Mouse (Mus musculus): ENCODE data around the gene Prr3. TPM values are rescaled to one million over a fixed set of nuclear protein-coding genes. Genes with fewer than 3 reads are reported as not detected.

Gene Prr3
- polyA plus RNA-seq, 1 experiment from 2014 or later = 43.3 TPM

DNA sequence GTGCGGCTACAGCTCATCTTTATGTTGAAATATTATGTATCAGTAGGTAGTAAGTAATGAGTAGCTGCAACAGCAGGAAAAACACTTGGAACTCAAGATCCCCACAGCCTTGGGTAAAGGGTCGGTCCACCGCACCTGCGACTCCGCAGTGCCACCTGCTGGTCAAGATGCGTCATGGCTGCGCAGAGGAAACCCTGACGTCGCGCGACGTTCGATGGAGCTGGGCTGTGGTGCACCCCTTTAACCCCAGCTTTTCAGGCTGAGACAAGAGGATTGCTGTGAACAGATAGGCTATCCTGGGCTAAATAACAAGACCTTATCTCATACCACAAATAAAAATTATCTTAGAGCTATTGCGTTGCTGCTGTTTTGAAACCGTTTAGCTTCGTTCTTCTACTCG, 13.6 kb upstream of the Prr3 start:
- peaks cover 7% of the 10 kb centered on the region for H3K4me1 ChIP-seq (ENCODE audit: control insufficient read depth, insufficient read depth, low read length)
- no peak overlapping the region for H3K27ac ChIP-seq (ENCODE audit: low read depth, low read length)
- H3K9ac ChIP-seq (ENCODE audit: low read length) = no peak overlapping the region
- peak; percentile 98 for DNase-seq (ENCODE audit: low spot score, missing footprints)
- H3K4me3 ChIP-seq (ENCODE audit: low read depth, low read length) = peak overlapping the region; percentile 55; the same call in 1 of the 2 replicates
- 0 out of 2 replicates have a peak, but pooled peaks cover 2% of the 10 kb centered on the region for H3K36me3 ChIP-seq (ENCODE audit: control insufficient read depth, insufficient read depth, low read length)
- peak overlapping the region; percentile 24; the same call in 1 of the 2 replicates for H3K4me2 ChIP-seq
- 9% methylated on average over 17 of the region's 17 CpGs for WGBS
- H3K27me3 ChIP-seq (ENCODE audit: control insufficient read depth, insufficient read depth, low read length) = no peaks in the 10 kb centered on the region
- H3K9me3 ChIP-seq (ENCODE audit: control insufficient read depth, low read length) = no peaks in the 10 kb centered on the region
- ATAC-seq (ENCODE audit: low FRiP score) = peak; percentile 69

- no peak for DNase-seq (ENCODE audit: low spot score, missing footprints)
- peaks cover 7% of the 10 kb centered on the region for H3K4me1 ChIP-seq (ENCODE audit: control insufficient read depth, insufficient read depth, low read length)
- peaks cover 12% of the 10 kb centered on the region for H3K36me3 ChIP-seq (ENCODE audit: control insufficient read depth, insufficient read depth, low read length)
- no peak overlapping the region for H3K9ac ChIP-seq (ENCODE audit: low read length)
- no peak for ATAC-seq (ENCODE audit: low FRiP score)
- H3K9me3 ChIP-seq (ENCODE audit: control insufficient read depth, low read length) = no peaks in the 10 kb centered on the region
- H3K4me3 ChIP-seq (ENCODE audit: low read depth, low read length) = no peak overlapping the region
- no peak overlapping the region for H3K4me2 ChIP-seq
- no peak overlapping the region for H3K27ac ChIP-seq (ENCODE audit: low read depth, low read length)
- no peaks in the 10 kb centered on the region for H3K27me3 ChIP-seq (ENCODE audit: control insufficient read depth, insufficient read depth, low read length)
- WGBS = 57% methylated on average over 10 of the region's 10 CpGs
Measured at GRCm38 (mm10) chr17:35991781-35992180, 11.7 kb upstream of the Prr3 start.

DNA sequence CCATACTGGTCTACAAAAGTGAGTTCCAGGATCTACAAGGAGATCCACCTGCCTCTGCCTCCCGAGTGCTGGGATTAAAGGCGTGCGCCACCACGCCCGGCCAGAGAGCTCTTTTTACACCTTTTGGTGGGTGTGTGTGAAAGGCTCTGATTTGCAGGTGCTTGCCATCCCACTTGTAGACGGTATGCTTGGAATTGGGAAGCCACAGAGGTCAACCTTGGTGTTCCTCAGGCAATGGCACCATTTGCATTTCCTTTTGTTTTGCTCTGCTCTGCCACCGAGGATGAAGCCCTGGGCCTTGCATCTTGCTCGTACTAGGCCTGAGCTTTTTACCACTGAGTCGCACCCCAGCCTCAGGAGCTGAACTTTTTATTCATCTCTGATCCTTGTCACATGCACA, 1.7 kb upstream of the Prr3 start:
- H3K27me3 ChIP-seq (ENCODE audit: control insufficient read depth, insufficient read depth, low read length) = no peaks in the 10 kb centered on the region
- H3K36me3 ChIP-seq (ENCODE audit: control insufficient read depth, insufficient read depth, low read length) = peaks cover 9% of the 10 kb centered on the region
- H3K9me3 ChIP-seq (ENCODE audit: control insufficient read depth, low read length) = no peaks in the 10 kb centered on the region
- no peak overlapping the region for H3K9ac ChIP-seq (ENCODE audit: low read length)
- no peak overlapping the region for H3K4me3 ChIP-seq (ENCODE audit: low read depth, low read length)
- peaks cover 17% of the 10 kb centered on the region for H3K4me1 ChIP-seq (ENCODE audit: control insufficient read depth, insufficient read depth, low read length)
- DNase-seq (ENCODE audit: low spot score, missing footprints) = no peak
- 88% methylated on average over 9 of the region's 9 CpGs for WGBS
- H3K4me2 ChIP-seq = no peak overlapping the region
- no peak for ATAC-seq (ENCODE audit: low FRiP score)
- no peak overlapping the region for H3K27ac ChIP-seq (ENCODE audit: low read depth, low read length)

DNA sequence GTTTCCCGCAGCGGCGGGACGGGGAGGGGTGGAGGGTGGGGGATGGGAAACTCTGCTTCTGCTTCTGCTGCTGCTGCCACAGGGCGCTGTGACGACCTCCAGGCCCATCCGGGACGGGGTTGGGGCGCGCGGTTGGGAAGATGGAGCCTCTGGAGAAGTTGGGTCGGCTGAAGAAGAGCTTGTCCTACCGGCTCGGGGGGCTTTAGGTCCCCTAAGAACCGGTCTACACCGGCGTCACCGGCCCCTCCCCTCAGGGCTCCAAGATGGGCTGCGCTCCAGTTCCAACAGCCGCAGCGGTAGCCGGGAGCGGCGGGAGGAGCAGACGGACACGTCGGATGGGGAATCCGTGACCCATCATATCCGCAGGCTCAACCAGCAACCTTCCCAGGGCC, 323 bp upstream of the Prr3 start:
- H3K4me2 ChIP-seq = peak overlapping the region; percentile 77
- WGBS = 1% methylated on average over 29 of the region's 29 CpGs
- H3K27ac ChIP-seq (ENCODE audit: low read depth, low read length) = peak overlapping the region; percentile 90
- peaks cover 9% of the 10 kb centered on the region for H3K36me3 ChIP-seq (ENCODE audit: control insufficient read depth, insufficient read depth, low read length)
- no peaks in the 10 kb centered on the region for H3K9me3 ChIP-seq (ENCODE audit: control insufficient read depth, low read length)
- ATAC-seq (ENCODE audit: low FRiP score) = peak; percentile 17; the same call in 1 of the 2 replicates
- peak overlapping the region; percentile 91 for H3K4me3 ChIP-seq (ENCODE audit: low read depth, low read length)
- DNase-seq (ENCODE audit: low spot score, missing footprints) = peak; percentile 93
- peaks cover 17% of the 10 kb centered on the region for H3K4me1 ChIP-seq (ENCODE audit: control insufficient read depth, insufficient read depth, low read length)
- peak overlapping the region; percentile 83 for H3K9ac ChIP-seq (ENCODE audit: low read length)
- H3K27me3 ChIP-seq (ENCODE audit: control insufficient read depth, insufficient read depth, low read length) = no peaks in the 10 kb centered on the region

DNA sequence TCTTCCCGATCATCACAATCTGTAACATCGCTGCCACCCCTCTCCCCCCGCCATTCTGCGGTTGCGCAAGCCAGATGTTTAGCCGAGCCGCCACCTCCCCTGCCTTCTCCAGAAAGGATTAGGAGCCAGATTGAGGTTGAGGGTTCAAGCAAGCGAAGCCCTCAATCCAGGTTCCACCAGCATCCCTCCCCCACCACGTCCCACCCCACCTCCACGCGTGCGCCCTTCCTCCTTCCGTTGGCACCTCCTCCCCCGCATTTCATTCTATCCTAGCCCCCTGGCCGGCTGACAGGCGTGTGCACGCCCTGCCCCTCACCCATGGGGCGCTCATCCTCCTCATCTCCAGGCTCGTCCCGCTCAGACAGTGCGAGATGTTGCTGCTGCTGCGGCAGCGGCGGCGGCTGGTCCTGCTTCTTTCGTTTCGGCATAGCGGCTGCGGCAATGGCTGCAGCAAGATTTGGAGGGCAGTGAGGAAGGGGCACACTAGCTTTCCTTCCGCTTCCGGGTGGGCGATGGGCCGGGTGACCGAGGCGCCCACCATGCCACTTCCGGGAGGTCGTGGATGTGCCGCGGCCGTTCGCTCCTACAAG, 1.1 kb downstream of the Prr3 start:
- no peaks in the 10 kb centered on the region for H3K27me3 ChIP-seq (ENCODE audit: control insufficient read depth, insufficient read depth, low read length)
- WGBS = 1% methylated on average over 41 of the region's 41 CpGs

DNA sequence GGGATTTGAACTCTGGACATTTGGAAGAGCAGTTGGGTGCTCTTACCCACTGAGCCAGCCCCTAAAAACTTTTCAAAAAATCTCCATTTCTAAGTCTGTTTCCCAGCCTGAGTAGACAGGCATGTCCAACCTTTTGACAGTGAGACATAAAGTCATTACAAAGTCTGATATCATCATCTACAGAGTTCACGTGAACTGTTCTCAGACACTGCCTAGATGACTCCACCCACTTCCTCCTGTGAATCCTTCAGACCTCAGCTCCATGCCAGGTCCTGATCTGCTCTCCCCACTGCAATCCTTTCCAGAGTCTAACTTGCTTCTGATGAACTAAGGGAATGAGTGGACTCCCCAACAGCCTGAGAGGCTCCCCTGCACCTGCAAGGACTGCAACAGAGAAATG, 7.9 kb downstream of the Prr3 start:
- Histone ChIP-seq H3K4me2 (no peak overlapping the region), H3K36me3 (ENCODE audit: control insufficient read depth, insufficient read depth, low read length) (peaks cover 4% of the 10 kb centered on the region; the same call in 1 of the 2 replicates), H3K4me3 (ENCODE audit: low read depth, low read length) (no peak overlapping the region), H3K27me3 (ENCODE audit: control insufficient read depth, insufficient read depth, low read length) (no peaks in the 10 kb centered on the region), H3K9ac (ENCODE audit: low read length) (no peak overlapping the region), H3K4me1 (ENCODE audit: control insufficient read depth, insufficient read depth, low read length) (peaks cover 5% of the 10 kb centered on the region), H3K27ac (ENCODE audit: low read depth, low read length) (no peak overlapping the region), H3K9me3 (ENCODE audit: control insufficient read depth, low read length) (no peaks in the 10 kb centered on the region)
- DNase-seq (ENCODE audit: low spot score, missing footprints) = no peak
- WGBS = 74% methylated on average over 1 of the region's 1 CpGs
- ATAC-seq (ENCODE audit: low FRiP score) = no peak

More for the DNA sequence above, 1.1 kb downstream of the Prr3 start:
- DNase-seq (ENCODE audit: low spot score, missing footprints) (no peak), ATAC-seq (ENCODE audit: low FRiP score) (peak; percentile 86)
- H3K4me1 ChIP-seq (ENCODE audit: control insufficient read depth, insufficient read depth, low read length) = peaks cover 17% of the 10 kb centered on the region
- H3K9me3 ChIP-seq (ENCODE audit: control insufficient read depth, low read length) = no peaks in the 10 kb centered on the region
- peak overlapping the region; percentile 91 for H3K4me3 ChIP-seq (ENCODE audit: low read depth, low read length)
- H3K9ac ChIP-seq (ENCODE audit: low read length) = peak overlapping the region; percentile 83
- H3K27ac ChIP-seq (ENCODE audit: low read depth, low read length) = peak overlapping the region; percentile 90
- H3K4me2 ChIP-seq = peak overlapping the region; percentile 77
- H3K36me3 ChIP-seq (ENCODE audit: control insufficient read depth, insufficient read depth, low read length) = peaks cover 10% of the 10 kb centered on the region; the same call in 1 of the 2 replicates

DNA sequence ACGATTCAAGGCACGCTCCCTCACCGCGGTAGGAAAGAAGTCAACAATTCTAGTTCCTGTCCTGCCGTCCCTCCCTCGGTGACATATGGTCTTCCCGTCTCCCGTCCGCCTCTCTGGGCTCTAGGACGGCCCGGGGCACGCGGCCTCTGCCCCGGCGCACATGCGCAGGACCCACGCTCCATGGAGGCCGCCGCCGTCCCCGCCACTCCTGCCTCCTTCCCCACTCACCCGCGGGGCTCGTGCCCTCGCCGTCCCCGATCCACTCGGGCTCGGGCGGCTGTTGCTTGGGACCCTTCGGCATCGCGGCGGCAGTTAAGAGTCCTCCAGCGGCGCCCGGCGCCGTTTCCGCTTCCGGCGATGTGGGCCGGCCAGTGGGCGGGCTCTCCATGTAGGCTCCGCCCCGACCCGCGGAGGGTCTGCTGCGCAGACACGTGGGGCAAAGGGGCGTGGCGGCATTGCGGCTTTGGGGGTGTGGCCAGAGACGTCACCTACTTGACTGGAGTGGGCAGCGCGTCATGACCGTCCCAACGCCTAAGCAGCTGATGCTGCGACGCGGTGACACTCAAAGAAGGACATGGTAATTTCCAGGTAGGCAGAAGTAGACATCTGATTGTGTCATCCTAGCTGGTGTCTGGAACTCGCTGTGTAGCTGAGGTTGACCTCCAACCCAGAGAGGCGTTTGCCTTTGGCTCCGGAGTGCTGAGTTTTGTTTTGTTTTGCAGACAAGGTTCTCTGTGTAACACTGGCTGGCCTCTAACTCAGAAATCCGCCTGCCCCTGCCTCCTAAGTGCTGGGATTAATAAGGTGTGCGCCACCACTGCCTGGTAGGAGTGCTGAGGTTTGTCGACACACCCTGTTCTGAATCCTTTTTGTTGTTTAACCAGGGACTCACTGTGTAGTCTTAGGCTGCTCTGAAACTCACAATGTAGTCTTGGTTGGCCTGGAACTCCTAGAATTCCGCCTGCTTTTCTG, 10.3 kb downstream of the Prr3 start, which contains the start of gene Abcf1:
Gene Abcf1, minus strand, starts transcription at position 344 of the 972 bp plus-strand sequence.
- DNase-seq (ENCODE audit: low spot score, missing footprints) (peak; percentile 100), ATAC-seq (ENCODE audit: low FRiP score) (peak; percentile 98)
- no peaks in the 10 kb centered on the region for H3K9me3 ChIP-seq (ENCODE audit: control insufficient read depth, low read length)
- H3K9ac ChIP-seq (ENCODE audit: low read length) = peak within 1 kb of the TSS; percentile 82
- H3K36me3 ChIP-seq (ENCODE audit: control insufficient read depth, insufficient read depth, low read length) = peaks cover 4% of the 10 kb centered on the region; the same call in 1 of the 2 replicates
- WGBS = under 1% methylated on average over 68 of the region's 68 CpGs
- no peaks in the 10 kb centered on the region for H3K27me3 ChIP-seq (ENCODE audit: control insufficient read depth, insufficient read depth, low read length)
- peak within 1 kb of the TSS; percentile 62 for H3K4me2 ChIP-seq
- H3K27ac ChIP-seq (ENCODE audit: low read depth, low read length) = no peak within 1 kb of the TSS
- peak within 1 kb of the TSS; percentile 88 for H3K4me3 ChIP-seq (ENCODE audit: low read depth, low read length)
- H3K4me1 ChIP-seq (ENCODE audit: control insufficient read depth, insufficient read depth, low read length) = peaks cover 5% of the 10 kb centered on the region

GRCm38 (mm10) chr17:35967621-35968020, 12.4 kb downstream of the Prr3 start:
- H3K4me1 ChIP-seq (ENCODE audit: control insufficient read depth, insufficient read depth, low read length) = peaks cover 5% of the 10 kb centered on the region
- H3K27ac ChIP-seq (ENCODE audit: low read depth, low read length) = no peak overlapping the region
- H3K27me3 ChIP-seq (ENCODE audit: control insufficient read depth, insufficient read depth, low read length) = no peaks in the 10 kb centered on the region
- ATAC-seq (ENCODE audit: low FRiP score) = no peak
- WGBS = 89% methylated on average over 2 of the region's 2 CpGs
- no peak for DNase-seq (ENCODE audit: low spot score, missing footprints)
- H3K9ac ChIP-seq (ENCODE audit: low read length) = no peak overlapping the region
- H3K4me2 ChIP-seq = no peak overlapping the region
- no peaks in the 10 kb centered on the region for H3K9me3 ChIP-seq (ENCODE audit: control insufficient read depth, low read length)
- peaks cover 11% of the 10 kb centered on the region for H3K36me3 ChIP-seq (ENCODE audit: control insufficient read depth, insufficient read depth, low read length)
- no peak overlapping the region for H3K4me3 ChIP-seq (ENCODE audit: low read depth, low read length)

GRCm38 (mm10) chr17:35963279-35963678, 16.8 kb downstream of the Prr3 start:
- no peaks in the 10 kb centered on the region for H3K4me1 ChIP-seq (ENCODE audit: control insufficient read depth, insufficient read depth, low read length)
- H3K4me3 ChIP-seq (ENCODE audit: low read depth, low read length) = no peak overlapping the region
- H3K4me2 ChIP-seq = no peak overlapping the region
- H3K9me3 ChIP-seq (ENCODE audit: control insufficient read depth, low read length) = no peaks in the 10 kb centered on the region
- H3K36me3 ChIP-seq (ENCODE audit: control insufficient read depth, insufficient read depth, low read length) = peaks cover 37% of the 10 kb centered on the region
- H3K27ac ChIP-seq (ENCODE audit: low read depth, low read length) = no peak overlapping the region
- no peak for DNase-seq (ENCODE audit: low spot score, missing footprints)
- H3K27me3 ChIP-seq (ENCODE audit: control insufficient read depth, insufficient read depth, low read length) = no peaks in the 10 kb centered on the region
- H3K9ac ChIP-seq (ENCODE audit: low read length) = no peak overlapping the region
- ATAC-seq (ENCODE audit: low FRiP score) = no peak
- WGBS = 87% methylated on average over 10 of the region's 10 CpGs
